Mouse (Mus musculus) kidney, postnatal 36 days (tissue): ENCODE data around the gene Tap1.
"Not testable (repeated sequence)": the region's sequence is repeated elsewhere in the genome, so short reads cannot be mapped to it uniquely, and the experiment has no call there.

Source experiments
- DNase-seq, 2 experiments: peaks; one replicate each; pipeline ENCODE4 v3.0.0; 2021 to 2022; ENCODE audit warnings: mixed read lengths in 2 of 2

Tap1 gene

GRCm38 (mm10) chr17:34204303-34205010 lies 17.1 kb downstream of the Tap1 start:
- peak; percentile 86 to 94 for DNase-seq

DNA sequence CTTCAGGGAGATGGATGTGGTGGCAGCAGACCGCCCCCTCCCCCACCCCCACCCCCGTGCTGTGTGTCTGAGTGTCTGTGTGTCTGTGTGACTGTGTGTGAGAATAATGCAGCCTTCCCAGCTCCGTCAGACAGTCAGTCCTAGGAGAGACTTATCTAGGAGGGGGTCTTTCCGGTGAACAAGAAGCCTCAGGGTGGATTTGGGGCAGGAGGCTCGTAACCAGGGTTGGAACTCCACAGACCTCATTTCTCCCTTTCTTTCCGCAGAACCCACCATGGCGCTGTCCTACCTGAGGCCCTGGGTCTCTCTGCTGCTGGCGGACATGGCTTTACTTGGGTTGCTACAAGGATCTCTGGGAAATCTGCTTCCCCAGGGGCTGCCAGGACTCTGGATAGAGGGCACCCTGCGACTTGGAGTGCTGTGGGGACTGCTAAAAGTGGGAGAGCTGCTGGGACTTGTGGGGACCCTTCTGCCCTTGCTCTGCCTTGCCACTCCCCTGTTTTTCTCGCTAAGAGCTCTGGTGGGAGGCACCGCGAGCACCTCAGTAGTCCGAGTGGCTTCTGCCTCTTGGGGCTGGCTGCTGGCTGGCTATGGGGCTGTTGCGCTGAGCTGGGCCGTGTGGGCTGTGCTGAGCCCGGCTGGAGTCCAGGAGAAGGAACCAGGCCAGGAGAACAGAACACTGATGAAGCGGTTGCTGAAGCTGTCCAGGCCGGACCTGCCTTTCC lies 17.8 kb downstream of the Tap1 start:
- peak in 1 of 2 experiments; percentile 41 for DNase-seq

- DNase-seq: peak; percentile 44 to 52
These were observed 18.4 kb downstream of the Tap1 start for GRCm38 (mm10) chr17:34205746-34206176.

DNA sequence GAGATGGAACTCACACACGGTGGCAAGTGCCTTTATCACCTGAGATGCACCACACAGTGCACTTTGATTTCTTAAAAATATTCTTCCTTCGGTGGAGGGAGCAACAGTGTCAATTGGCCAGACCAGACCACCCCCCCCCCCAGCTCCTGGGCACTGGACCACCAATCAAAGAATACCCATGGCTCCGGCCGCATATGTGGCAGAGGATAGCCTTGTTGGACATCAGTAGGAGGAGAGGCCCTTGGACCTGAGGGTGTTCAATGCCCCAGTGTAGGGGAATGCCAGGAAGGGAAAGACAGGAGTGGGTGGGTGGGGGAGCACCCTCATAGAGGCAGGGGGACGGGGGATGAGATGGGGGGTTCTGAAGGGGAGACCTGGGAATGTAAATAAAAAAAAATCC lies 19.4 kb downstream of the Tap1 start:
- peak in 1 of 2 experiments; percentile 2 for DNase-seq

DNA sequence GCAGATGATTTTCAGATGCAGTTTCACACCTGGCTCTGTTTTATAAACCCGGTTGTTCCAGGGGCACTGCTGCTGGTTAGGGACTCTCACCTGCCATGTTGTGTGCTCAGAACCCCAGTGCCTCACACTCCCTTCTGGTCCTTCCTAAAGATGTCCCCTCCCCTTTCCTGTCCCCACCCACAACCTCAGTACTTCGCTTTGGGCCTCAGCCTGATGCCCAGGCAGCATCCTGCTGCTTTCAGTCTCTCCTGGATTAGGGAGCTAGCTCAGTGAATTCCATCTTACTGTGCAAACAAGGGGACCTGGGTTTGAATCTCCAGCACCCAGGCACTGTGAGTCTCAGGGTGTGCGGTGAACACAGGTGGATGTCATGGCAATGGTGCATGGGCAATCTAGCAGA lies 20.1 kb downstream of the Tap1 start:
- peak in 1 of 2 experiments; percentile 11 for DNase-seq

- peak in 1 of 2 experiments; percentile 0 for DNase-seq
These were observed 20.5 kb downstream of the Tap1 start for GRCm38 (mm10) chr17:34207866-34208265.

GRCm38 (mm10) chr17:34208421-34208820 lies 21.1 kb downstream of the Tap1 start:
- DNase-seq: peak in 1 of 2 experiments; percentile 1

DNA sequence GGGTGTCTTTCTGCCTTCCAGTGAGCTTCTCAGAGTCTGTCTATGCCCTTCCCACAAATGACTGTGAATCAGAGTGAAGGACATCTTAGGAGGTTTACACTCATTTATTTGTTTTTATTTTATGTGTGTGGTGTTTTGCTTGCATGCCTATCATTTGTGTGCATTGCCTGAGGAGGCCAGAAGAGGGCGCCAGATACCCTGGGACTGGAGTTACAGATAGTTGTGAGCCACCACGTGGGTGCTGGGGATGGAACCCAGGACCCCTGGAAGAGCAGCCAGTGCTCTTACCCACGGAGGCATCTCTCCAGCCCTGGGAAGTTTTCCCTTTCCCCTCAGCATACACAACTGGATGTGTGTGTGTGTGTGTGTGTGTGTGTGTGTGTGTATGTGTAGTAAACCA lies 22.3 kb downstream of the Tap1 start:
- peak in 1 of 2 experiments; percentile 35 for DNase-seq

DNA sequence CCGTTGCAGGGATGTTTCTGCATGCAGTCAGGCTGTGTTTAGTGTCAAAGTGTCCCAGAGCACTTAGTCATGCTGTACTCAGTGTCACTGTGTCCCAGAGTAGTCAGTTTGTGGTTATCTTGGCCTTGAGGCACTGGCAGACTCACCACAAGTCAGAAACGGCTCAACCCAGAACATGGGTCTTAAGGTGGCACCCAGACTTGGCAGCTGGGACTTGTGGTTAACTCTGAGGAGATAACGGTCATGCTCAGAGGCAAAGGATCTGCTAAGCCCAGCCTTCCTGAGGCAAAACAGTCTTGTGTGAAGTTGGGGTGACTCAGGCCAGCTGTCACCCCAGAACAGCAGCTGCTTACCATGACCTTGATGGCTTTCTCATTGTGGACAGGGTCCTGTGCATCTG lies 23.2 kb downstream of the Tap1 start:
- peak in 1 of 2 experiments; percentile 1 for DNase-seq

DNA sequence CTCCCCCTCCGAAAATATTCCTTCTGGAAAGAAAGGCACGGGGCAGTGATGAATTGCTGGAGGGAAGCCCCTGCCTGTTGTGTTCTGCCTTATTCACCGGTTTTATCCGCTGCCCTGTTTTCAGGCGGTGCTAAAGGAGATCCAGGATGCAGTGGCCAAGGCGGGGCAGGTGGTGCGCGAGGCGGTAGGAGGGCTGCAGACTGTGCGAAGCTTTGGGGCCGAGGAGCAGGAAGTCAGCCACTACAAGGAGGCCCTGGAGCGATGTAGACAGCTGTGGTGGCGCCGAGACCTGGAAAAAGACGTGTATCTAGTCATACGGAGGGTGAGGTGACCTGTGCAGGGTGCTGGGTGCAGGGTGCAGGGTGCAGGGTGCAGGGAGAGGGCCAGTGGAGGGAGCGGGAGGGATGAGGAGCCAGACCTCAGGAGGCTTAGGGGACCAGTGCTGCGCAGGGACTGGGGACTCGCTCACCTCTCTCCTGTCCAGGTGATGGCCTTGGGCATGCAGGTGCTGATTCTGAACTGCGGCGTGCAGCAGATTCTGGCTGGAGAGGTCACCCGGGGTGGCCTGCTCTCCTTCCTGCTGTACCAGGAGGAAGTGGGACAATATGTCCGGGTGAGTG lies 24.5 kb downstream of the Tap1 start:
- DNase-seq: peak in 1 of 2 experiments; percentile 4

- DNase-seq: no peak
These were observed 26.6 kb downstream of the Tap1 start for GRCm38 (mm10) chr17:34213936-34214335.

- DNase-seq: peak in 1 of 2 experiments; percentile 0
These were observed 27.8 kb downstream of the Tap1 start for GRCm38 (mm10) chr17:34215176-34215575.

- peak in 1 of 2 experiments; percentile 5 for DNase-seq
These were observed 30.0 kb downstream of the Tap1 start for GRCm38 (mm10) chr17:34217216-34217928.

DNA sequence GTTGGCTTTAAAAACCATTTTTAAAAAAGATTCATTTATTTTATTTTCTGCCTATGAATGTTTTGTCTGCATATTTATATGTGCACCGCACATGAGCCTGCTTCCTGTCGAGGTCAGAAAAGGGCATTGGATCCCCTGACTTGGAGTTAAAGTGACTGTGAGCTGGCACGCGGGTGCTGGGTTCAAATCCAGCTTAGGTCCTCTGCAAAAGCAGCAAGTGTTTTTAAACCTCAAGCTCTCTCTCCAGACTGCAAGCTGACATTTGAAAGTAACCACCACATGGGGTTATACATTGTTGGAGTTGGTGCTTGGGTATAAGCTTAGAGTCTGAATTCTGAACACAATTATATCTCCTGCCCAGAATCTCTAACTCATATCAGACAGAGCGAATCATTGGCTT lies 30.6 kb downstream of the Tap1 start:
- DNase-seq: peak in 1 of 2 experiments; percentile 2

GRCm38 (mm10) chr17:34218675-34219074 lies 31.3 kb downstream of the Tap1 start:
- DNase-seq: peak; percentile 92 to 93

GRCm38 (mm10) chr17:34219096-34219495 lies 31.7 kb downstream of the Tap1 start:
- peak; percentile 65 to 88 for DNase-seq

DNA sequence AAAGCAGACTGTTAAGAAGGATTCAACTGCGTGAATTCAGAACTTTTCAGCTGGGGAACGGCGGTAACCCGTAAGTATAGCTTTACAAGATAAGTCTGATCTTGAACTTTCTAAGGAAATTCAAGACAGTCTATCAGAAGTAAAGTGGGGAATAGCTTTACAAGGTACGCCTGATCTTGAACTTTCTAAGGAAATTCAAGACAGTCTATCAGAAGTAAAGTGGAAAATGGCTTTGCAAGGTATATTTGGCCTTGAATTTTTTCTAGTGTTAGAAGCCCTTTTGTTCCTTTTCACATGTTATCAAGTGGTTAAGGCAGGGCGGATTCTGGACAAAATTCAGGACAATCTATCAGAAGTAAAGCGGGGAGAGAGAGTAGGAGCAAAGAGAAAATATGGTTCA lies 32.4 kb downstream of the Tap1 start:
- DNase-seq: peak in 1 of 2 experiments; percentile 27

DNA sequence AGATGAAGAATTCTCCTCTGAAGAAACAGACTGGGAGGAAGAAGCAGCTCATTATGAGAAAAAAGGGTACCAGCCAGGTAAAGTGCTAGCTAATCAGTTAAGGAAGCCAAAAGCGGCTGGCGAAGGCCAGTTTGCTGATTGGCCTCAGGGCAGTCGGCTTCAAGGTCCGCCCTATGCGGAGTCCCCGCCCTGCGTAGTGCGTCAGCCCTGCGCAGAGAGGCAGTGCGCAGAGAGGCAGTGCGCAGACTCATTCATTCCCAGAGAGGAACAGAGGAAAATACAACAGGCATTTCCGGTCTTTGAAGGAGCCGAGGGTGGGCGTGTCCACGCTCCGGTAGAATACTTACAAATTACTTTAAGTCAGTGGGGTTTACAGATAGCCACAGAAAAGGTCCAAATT lies 33.0 kb downstream of the Tap1 start:
- not testable (repeated sequence) for DNase-seq

DNA sequence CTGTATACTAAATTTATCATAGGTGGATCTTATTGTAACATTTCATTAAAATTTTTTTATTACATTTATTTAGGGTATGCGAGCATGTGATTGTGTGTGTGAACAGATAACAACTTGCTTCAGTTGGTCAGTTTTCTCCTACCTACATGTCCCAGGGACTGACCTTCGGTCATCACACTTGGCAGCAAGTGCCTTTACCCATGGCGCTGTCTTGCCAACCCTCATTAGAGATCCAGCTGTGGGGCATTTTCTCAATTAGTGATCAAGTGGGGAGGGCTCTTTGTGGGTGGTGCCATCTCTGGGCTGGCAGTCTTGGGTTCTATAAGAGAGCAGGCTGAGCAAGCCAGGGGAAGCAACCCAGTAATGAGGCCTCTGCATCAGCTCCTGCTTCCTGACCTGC lies 37.5 kb downstream of the Tap1 start:
- peak; percentile 28 to 59 for DNase-seq

DNA sequence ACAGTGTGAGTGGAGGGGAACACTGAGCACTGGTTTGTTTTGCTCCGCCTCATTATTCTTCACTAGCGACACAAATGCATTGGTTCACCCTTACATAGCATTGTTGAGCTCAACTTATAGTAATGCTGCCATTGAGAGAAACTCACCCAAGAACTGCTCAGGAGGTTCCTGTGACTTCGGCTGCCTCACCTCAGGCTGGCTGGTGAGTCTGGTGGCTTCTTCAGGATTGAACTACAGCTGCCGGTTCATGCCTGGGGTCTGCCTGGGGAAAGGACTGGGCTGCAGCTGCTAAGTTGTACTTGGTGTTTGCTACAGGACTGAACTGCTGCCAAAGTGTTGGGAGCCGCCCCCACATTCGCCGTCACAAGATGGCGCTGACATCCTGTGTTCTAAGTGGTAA lies 38.1 kb downstream of the Tap1 start:
- no peak for DNase-seq

- peak in 1 of 2 experiments; percentile 1 for DNase-seq
These were observed 38.6 kb downstream of the Tap1 start for GRCm38 (mm10) chr17:34225911-34226310.

GRCm38 (mm10) chr17:34230971-34231370 lies 43.6 kb downstream of the Tap1 start:
- DNase-seq: not testable (repeated sequence)

- not testable (repeated sequence) for DNase-seq
These were observed 44.7 kb downstream of the Tap1 start for GRCm38 (mm10) chr17:34232021-34232420.
